ENCODE assay signal across 7 mouse cellular contexts in the genomic region with DNA sequence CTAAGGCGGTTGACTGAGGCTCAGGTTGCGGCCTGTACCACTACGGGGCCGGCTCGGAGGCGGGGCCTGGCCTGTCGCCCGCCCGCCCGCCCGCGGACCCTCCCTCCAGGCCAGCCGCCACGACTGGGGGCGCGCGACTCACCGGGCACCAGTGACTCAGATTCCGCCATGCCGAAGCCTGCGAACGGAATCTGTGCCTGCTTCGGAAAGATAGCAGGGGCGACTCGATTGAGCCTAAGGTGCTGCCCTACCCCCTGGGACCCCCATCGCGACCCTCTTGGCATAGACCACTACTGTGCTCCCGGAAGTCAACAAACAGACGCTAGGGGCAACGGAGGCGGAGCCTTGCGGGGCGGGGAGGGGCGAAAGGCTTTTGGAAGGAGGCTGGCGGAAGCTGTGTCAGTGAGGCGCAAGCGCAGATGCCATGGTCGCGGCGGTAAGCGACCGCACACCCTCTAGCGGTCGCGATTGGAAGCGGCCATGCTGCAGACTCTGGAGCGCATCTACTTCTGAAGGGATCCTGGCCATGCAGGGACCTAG. TPM values are rescaled to one million over a fixed set of nuclear protein-coding genes. Genes with fewer than 3 reads are reported as not detected.
DNase-seq lines count a peak whose midpoint lies in the region; ATAC-seq lines count a peak whose summit lies in the region.

A gene (minus strand): TSS at position 511 of the 540 bp plus-strand sequence.

- peak within 1 kb of the TSS; percentile 30; the same call in 1 of the 2 replicates for H3K9ac ChIP-seq in embryonic facial prominence, embryonic 12.5 days
- H3K9ac ChIP-seq in midbrain, embryonic 12.5 days (replicated peaks): peak within 1 kb of the TSS; percentile 43; the same call in 1 of the 2 replicates

- peak within 1 kb of the TSS; percentile 46 for H3K4me3 ChIP-seq in embryonic facial prominence, embryonic 12.5 days
- peak within 1 kb of the TSS; percentile 60 for H3K4me3 ChIP-seq in limb, embryonic 10.5 days
- peak within 1 kb of the TSS; percentile 53 for H3K4me3 ChIP-seq in midbrain, embryonic 12.5 days

- no peaks in the 10 kb centered on the region for H3K9me3 ChIP-seq in embryonic facial prominence, embryonic 12.5 days
- no peaks in the 10 kb centered on the region for H3K9me3 ChIP-seq in limb, embryonic 10.5 days (replicated peaks)
- no peaks in the 10 kb centered on the region for H3K9me3 ChIP-seq in midbrain, embryonic 12.5 days

- peak; percentile 98 for ATAC-seq in embryonic facial prominence, embryonic 12.5 days (ENCODE audit: insufficient number of reproducible peaks, insufficient read depth, low FRiP score, low TSS enrichment)
- ATAC-seq in midbrain, embryonic 12.5 days (ENCODE audit: low FRiP score, low read depth): peak; percentile 98

- no peaks in the 10 kb centered on the region for H3K36me3 ChIP-seq in embryonic facial prominence, embryonic 12.5 days
- H3K36me3 ChIP-seq in limb, embryonic 10.5 days: no peaks in the 10 kb centered on the region
- no peaks in the 10 kb centered on the region for H3K36me3 ChIP-seq in midbrain, embryonic 12.5 days

- peak within 1 kb of the TSS; percentile 46 for H3K4me2 ChIP-seq in embryonic facial prominence, embryonic 12.5 days (replicated peaks)
- peak within 1 kb of the TSS; percentile 52 for H3K4me2 ChIP-seq in midbrain, embryonic 12.5 days (replicated peaks)

- peak within 1 kb of the TSS; percentile 61 for H3K27ac ChIP-seq in embryonic facial prominence, embryonic 12.5 days
- peak within 1 kb of the TSS; percentile 87 for H3K27ac ChIP-seq in limb, embryonic 10.5 days
- peak within 1 kb of the TSS; percentile 73 for H3K27ac ChIP-seq in midbrain, embryonic 12.5 days (replicated peaks)

- peak; percentile 91 to 94 for DNase-seq in adrenal gland, postnatal 36 days
- peak; percentile 99 for DNase-seq in heart, adult 11 months
- peak; percentile 90 for DNase-seq in kidney, adult 11 months
- DNase-seq in limb, embryonic 10.5 days (ENCODE audit: low spot score): peak; percentile 87
- DNase-seq in skeletal muscle tissue, adult 2 months (ENCODE audit: low read depth, low spot score): peak; percentile 87

- 20% methylated on average over 45 of the region's 47 CpGs for WGBS in embryonic facial prominence, embryonic 12.5 days
- WGBS in limb, embryonic 10.5 days: 10% methylated on average over 47 of the region's 47 CpGs
- WGBS in midbrain, embryonic 12.5 days: 26% methylated on average over 47 of the region's 47 CpGs

- no peaks in the 10 kb centered on the region for H3K27me3 ChIP-seq in embryonic facial prominence, embryonic 12.5 days
- no peaks in the 10 kb centered on the region for H3K27me3 ChIP-seq in limb, embryonic 10.5 days (ENCODE audit: low read depth, poor library complexity, severe bottlenecking)
- no peaks in the 10 kb centered on the region for H3K27me3 ChIP-seq in midbrain, embryonic 12.5 days

- no peaks in the 10 kb centered on the region for H3K4me1 ChIP-seq in embryonic facial prominence, embryonic 12.5 days
- H3K4me1 ChIP-seq in limb, embryonic 10.5 days: no peaks in the 10 kb centered on the region
- H3K4me1 ChIP-seq in midbrain, embryonic 12.5 days: no peaks in the 10 kb centered on the region

RNA-seq across cellular contexts. Expression of the gene that starts here (rescaled TPM):
- total RNA-seq in adrenal gland, postnatal 36 days (2021): 1 to 10 TPM; 4.8 to 6.5 TPM
- polyA plus RNA-seq in embryonic facial prominence, embryonic 12.5 days (2016; fragmentation: Nextera tagmentation; extraction: Ambion mirVana): 27.9 and 28.9 TPM in 2 replicates
- 19.0 and 23.5 TPM in 2 replicates for polyA plus RNA-seq in limb, embryonic 10.5 days (2016; fragmentation: Nextera tagmentation; extraction: Ambion mirVana)
- polyA plus RNA-seq in midbrain, embryonic 12.5 days (2016; fragmentation: Nextera tagmentation; extraction: Ambion mirVana): 44.1 and 44.9 TPM in 2 replicates

Comparison
In these comparisons a context has a peak if more than half of its experiments do, and no peak if none do; other contexts are left out.
1. Peak in every context shown above with its lines: DNase-seq, ATAC-seq, H3K4me3 ChIP-seq and H3K27ac ChIP-seq.